Mouse (Mus musculus) c-Kit-positive CD71-positive TER-119-negative erythroid progenitor cells, embryonic 14.5 days (primary cell): Measurements from ENCODE around the gene Col4a4.

Experiments used
- DNase-seq: peaks from one replicate; pipeline ENCODE4 v3.0.0-alpha.2; 2013; ENCODE audit warnings: low read depth

The Col4a4 gene

DNA sequence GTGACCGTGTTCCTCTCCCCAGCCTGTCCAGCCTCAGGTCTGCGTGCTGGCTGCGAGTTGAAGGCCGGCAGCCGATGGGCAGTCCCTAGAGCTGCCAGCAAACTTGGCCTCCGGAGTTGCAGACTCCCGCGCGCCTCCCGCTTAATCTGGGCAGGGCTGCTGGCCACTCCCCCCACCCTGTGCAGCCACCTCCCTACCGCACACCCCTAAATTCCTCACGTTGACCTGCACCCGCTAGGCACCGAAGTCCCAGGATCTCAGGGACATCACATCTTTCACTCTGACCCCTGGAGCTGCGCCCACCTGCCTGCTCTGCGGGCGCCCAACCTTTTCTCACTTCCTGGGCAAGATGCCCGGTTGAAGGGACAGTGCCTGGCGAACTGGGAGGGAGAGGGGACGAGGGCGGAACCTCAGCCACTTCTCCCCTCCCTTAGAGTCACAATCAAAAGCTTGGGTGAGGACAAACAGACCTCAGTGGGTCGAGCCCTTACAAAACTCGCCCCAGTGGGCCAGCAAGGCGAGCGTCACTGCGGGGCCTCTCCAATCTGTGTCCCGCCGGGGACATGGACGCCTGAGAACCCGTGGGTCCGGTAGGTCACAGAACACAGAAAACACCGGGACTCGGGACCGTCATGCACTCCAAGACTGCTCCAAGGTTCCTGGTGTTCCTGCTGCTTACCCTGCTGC is at the start of gene Col4a4, which contains the start of gene Col4a3:
Gene Col4a4, minus strand, starts transcription at position 137 of the 687 bp plus-strand sequence.
Gene Col4a3, plus strand, starts transcription at position 209 of the 687 bp plus-strand sequence.
- DNase-seq = no peak

DNA sequence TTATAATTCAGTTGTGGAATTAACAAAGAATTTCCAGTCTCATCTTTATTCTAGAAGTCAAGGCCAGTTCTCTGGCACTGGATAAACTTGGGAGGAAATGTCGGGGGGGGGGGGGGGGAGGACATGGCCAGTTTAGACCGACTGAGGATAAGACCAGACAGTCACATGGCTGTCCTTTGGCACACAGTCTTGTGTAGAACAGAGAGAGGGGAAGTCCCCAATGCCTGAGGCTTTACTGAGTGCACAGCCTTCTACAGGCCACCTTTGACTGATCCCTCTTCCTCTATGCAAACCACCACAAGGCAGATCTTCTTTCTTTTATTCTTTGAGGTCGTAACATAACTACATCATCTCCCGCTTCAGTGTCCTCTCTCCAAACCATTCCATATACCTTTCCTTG is 49.7 kb upstream of the Col4a4 start:
- no peak for DNase-seq

DNA sequence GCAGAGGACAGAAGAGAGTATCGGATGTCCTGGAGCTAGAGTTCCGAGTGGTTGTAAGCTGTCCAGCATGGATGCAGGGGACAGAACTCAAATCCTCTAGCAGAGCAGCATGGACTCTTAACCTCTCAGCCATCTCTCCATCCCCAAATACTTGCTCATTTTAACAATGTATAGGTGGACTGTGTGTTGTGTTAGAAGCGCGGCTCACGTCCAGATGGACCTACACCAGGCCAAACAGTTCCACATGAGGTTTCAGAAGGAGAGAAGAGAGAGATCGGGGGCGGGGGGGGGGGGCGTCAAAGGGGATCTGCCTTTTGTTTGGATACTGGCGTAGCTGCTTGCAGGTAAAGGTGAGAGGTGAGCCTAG is 48.6 kb upstream of the Col4a4 start:
- no peak for DNase-seq

DNA sequence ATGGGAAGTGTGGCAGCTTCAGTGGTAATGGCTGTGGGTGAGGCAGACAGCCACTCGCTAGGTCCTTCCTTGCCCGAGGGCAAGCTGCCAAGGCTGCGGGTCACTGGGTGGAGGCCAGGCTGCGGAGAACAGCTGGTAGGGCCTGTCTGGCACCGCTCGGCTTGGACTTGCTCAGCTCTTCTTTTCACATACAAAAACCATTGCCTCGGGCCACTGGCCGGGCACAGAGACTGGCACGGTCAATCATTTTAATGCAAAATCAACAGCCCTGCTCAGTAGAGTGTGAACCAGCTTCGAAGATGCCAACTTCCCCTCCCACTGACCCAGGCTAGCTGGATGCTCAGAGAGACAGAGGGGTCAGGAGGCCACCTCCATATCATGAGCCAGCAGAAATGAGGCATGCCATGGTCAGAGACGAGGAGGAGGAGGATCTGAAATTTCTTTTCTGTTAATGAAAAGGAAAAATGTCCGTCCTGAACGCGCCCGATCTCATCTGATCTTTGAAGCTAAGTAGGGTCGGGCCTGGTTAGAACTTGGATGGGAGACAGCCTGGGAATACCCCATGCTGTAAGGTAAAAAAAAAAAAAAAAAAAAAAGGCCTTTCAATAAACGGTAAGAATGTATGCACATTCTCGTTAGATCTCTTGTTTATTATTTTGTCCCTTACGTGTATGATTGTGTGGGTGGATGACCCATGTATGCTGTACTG is 48.0 kb upstream of the Col4a4 start:
- DNase-seq = no peak

DNA sequence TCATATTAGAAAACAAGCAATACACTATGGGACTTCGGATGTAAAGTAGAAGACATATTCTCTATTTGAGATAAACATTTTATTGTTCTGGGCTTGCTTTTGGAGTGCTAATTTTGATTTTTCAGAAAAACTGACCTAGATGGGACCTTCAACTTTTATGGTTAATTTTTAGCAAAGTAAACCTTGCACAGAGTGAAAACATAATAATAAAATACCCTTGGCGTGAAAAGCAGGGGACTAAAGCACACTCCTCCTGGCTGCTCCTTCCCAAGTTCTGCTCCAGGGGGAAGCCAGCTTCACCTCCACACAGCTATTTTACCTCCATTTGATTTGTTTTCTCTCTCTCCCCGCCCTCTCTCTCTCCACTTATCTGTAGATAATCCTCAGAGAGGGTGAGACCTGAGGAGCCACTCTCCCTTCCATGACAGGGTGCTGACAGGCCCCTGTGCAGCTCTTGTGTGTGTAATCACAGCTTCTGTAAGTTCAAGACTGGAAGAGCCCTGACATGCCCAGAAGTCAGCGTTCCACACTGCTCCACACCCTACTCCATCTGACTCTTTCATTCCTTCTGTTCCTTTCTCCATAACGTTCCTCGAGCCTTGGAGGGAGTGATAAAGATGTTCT is 44.6 kb upstream of the Col4a4 start:
- no peak for DNase-seq

DNA sequence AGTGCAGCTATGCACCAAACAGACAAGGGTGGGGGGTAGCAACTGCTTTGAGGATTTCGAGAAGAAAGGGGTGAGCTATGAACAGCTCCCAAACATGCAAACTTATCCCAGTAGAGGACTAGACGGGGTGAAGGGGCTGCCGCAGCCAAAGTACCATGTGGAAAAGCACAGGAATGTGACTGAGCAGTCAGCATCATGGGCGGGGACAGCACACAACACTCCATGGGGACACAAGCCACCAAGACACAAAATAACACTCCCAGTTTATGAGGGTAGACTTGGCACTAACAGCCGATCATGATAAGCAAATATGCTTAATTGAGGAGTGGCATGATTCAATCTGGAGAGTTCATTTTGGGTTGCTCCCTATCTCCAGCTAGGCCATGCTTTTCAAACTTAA is 42.8 kb upstream of the Col4a4 start:
- no peak for DNase-seq

DNA sequence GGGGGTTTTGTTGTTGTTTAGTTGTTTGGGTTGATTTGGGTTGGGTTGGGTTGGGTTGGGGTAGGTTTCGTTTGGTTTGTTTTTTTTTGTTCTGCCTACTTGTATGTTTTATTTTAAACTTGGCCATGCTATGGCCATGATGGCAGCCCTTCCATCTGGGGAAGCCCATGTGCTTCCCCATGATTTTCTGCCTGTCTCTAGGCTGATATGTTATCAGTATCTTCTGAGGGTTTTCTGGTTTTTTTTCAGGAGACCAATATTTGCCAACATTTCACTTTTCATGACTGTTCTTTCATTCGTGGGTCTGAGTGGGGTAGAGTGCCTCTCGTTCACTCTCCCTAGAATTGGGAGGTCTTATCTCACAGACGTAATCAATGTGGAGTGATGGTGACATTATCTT is 41.0 kb upstream of the Col4a4 start:
- no peak for DNase-seq

DNA sequence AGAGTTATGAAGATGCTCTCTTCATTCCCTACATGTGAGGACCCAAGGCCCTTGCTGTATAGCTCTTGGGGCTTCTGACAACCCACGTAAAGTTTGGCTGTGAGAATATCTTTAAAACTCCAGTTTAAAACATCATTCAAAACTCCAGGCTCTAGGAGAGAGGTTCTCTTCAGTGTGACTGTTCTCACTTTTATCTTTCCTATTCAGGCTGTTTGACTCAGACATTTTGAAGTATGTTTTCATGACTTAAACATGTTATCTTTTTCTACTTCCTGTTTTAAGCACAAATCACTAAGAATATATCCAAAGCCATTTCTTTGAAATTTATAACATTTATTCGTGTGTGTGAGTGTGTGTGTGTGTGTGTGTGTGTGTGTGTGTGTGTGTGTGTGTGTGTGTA is 38.8 kb upstream of the Col4a4 start:
- DNase-seq = no peak

DNA sequence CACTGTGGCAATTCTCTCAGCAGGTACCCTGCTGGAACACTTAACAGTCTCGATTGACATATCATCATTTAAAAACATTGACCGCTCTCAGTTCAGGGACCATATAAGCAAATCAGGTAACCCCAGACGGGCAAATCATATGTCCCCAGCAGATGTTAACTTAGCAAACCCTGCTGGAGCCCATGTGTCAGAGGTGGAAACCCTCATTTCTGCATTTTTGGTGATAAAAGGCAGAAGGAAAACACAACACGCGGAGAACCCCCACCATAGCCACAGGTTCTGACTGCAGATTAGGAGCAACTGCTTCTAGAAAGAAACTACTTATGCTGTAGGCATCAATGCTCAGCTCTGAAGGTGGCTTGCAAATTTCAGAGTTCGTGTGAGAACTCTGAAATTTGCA is 38.3 kb upstream of the Col4a4 start:
- no peak for DNase-seq

DNA sequence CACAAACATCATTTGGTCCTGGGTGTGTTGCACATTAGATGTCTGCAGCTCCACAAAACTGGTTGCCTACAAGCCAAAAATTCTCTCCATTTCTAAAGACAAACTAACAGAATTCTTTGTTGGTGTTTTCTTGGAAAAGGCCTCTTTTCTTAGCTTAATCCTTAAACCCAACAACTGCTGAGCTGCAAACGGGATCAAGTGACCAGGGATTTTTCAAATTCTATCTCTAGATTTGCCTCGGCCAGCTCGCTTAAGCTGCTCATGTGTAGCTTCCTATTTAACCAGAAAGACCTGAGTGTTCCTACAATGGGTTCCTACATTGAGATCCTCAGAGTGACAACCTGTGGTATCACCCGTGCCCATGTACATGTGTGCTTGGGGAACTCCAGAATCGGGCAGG is 33.3 kb upstream of the Col4a4 start:
- DNase-seq = no peak

DNA sequence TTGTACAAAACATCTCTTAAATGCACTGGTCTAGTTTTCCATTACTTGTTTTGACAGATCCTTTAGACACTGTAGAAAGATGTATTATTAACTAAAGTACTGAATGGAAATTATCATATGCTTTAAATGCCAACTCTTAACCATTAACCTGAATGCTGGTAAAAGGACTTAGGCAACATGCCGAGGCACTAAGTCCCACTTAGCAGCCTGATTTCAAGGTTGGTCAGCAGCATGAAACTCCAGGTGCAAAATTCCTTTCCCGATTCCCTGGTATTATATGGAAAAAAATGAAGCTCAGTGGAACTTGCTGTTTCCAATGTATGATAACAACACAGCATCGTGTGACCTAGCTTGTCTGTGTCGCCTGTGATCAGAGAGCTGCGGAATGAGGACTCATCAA is 31.9 kb upstream of the Col4a4 start:
- no peak for DNase-seq

DNA sequence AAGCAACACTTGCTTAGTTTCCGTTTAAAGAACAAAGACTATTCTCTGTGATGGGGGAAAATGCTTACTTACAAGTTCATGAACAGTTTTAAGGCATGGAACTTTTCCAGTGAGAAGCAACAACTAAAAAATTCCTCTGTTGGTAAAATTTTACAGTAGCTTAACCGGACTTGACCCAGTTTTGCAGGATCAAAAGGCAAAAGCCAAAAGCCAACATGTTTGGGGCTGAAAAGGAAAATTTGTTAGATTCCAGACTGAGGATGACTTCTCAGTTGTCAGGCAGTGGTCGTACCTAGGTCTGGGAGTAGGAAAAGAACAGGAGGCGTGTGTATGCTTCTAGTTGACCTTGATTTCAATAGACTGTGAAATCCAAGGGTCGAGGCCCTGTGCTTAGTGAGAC is 31.4 kb upstream of the Col4a4 start:
- no peak for DNase-seq

DNA sequence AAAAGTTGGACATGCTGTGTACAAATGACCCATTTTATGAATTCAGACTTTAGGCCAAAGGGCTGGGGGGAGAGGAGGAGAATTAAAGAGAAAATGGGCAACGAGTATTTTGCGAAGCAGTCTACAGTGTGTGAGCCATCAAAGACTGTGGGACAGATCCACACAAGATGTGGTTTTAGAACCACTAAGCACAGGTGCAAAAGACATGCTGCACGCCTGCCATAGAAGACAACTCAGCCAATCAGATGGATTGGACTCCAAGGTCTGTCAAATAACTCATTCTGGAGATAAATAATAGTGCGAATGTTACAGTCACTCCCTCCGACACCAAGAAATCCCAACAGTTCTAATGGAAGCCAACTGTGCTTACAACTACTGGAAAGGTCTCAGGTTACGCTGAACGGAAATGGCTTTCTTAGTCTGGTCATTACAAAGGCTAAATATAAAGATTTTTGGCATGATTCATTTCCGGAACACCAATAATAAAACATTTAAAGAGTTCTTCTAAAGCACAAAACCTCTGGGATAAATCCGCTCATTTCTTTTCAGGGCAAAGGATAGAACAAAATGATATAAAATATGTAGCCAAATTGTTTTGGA is 25.5 kb upstream of the Col4a4 start:
- DNase-seq = no peak

DNA sequence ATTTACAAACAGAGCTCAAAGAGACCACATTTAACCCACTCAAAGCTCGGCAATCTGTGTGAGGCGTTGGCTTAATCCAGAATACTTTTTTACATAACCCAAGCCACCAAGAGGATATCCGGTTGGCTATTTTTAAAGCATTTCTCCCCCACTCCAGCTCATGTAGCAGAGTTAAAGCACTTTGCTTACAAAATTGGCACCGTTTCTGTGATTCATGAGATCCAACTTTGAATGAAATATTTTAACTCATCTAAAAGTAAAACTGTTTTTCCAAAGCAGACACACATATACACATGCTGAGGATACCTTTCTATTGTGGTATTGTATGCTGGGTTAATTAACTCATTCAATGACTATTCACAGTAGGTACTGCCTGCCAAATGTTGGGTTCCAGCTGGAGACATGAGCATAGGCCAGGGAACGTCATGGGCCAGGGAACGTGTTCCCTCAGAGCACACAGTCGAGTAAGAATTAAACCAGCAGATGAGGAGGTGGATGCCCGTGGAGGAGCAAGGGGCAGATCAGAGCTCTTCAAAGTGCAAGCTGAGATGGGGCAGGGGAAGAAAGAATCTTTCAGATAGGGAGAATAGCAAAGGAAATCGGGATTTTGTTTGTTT is 22.1 kb upstream of the Col4a4 start:
- DNase-seq = no peak

DNA sequence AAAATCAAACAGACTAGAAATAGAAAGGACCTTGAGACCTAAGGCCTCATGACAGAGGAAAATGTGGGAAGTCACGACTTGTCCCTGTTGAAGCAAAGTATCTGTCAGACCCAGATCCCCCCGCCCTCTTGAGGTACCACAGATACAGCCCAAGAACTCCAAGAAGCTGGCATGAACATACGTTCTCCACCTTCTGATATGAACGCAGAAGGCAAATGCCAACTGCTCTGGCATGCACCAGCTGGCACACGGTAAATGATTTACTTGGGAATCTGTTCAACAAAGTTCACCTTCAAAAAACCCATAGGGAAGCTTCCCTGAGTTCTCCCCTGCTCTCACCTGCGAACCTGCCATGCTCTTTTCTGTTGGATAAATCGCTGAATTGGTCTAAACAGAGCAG is 19.2 kb upstream of the Col4a4 start:
- DNase-seq = no peak

DNA sequence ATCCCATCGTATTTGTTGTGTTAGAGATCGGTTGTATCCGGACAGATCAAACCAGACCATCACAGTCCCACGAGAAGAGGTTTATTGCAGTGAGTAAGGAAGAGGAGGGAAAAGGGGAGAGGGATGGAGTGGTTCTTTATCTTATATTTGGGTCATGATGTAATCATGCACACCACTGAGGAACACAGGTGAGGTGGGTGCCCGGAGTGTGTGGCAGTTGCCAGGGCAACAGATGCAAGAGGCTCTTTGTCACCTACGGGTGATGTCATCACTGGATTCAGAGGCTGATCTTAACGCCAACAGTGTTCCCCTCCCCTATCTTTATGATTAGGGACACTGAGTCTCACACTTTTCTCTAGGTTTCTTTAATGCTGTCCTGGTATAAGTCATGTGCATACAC is 18.7 kb upstream of the Col4a4 start:
- DNase-seq = no peak

DNA sequence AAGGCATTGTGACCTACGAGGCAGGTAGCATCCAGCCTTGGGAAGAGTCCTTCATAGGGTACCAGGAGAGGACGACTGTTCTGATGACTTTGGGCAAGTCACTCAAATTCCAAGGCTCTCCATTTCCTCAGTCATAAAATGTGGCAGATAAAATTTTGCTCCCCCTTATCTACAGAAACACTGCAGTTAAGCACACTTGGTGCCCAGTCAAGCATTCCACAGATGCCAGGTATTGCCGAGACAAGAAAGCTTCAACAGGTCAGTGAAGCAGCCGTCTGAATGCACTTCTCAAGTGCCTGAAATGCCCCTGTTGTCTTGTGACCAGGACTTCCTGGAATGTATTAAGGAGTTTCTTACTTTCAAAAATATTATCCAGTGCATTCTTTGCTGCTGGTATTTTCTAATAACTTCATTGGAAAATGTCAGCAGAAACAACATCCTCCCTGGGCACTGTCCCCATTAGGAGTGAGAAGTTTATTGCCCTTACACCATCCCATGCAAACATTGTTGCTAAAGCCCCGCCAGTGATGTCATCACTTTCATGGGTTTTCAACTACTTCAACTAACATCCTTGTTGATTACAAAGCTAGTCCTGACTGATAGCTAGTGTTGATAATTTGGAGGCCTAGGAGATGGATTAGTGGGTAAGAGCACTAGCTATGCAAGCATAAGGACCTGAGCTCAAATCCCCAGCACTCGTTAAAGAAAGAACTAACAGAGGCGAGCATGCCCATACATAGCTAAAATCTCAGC is 16.7 kb upstream of the Col4a4 start:
- DNase-seq = no peak

DNA sequence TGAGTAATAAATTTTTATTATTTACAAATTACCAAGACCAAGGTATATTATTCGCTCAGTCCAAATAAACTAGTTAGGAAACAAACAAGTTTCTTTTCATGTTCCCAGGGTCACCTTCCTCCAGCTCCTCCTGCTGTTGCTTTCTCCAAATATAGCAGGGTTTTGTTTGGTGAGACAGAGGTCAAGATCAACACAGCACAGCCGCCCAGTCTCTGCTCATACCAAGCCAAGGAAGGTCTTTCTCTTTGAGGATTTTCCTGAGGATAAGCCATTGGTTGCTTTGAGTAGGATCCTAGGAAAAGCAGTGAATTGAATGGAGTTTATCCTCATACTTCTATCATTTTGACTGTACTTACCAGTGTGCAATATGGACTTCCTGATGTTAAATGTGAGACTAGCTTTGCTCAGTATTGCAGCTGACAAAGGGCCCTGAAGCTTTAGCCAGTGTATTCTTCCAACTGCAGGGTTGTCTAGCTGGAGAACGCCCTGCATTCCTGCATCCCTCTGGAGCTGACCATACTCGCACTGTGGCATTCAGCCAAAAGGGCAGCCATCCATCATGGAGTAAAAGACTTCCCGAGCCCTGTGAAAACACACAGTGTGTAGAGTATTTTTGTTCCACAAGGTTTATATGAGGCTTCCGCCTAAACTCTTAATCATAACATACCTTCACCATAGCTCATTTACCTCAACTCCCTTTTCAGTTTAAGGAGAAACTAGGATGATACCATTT is 10.4 kb upstream of the Col4a4 start:
- no peak for DNase-seq

DNA sequence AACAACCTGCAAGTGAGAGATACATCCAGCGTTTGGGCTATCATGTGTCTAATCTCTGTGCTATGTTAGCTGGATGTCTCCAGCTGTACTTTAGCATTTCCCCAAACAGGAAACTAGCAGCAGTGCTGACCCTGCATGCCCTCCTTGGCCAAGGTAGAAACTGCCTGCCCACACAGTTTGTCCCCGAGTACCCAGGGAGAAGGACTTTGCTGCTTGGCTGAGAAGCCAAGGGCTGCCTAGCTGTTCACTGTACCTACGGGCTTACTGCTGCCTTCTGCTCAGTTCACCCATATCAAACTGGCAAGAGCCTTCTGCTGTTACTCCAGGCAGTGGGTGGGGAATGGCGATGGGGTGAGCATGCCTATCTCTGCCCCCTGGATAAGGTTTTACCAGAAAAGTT is 3.6 kb upstream of the Col4a4 start:
- no peak for DNase-seq

DNA sequence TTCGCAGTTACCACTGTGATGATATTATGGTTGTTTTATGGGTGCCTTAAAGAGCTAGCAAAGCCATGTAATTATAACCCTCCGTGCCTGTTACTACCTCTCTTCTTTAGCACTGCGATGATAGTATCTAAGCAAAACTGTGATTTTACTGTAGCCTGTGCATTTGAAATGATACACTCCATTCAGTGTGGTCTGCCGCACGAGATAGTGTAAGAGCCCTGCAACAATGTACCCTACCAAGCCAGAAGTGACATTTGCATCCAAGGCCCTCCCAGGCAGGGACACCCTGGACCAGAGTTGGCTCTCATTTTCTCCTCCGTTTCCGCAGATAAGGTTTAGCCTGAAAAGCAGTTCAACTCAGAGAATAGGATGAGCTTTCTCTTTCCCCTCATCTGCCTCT is 668 bp downstream of the Col4a4 start:
- DNase-seq = no peak

DNA sequence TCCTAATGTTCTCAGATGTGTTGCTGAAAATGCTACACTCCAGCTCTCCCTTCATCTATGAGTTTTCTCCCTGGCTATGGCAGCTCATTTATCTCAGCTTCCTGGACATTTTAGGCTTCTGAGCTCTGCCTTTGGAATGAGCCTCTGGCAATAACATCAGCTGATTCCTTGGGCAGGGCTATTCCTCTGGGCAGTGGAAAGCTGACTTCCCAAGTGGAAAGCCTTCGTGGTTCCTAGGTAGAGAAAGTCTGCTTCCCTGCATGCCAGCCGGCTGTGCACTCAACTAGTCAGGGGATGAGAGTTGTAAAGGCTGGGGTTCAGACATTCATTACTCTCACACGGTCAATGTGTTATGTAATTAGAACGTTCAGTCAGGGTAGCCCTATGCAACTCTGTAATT is 8.3 kb downstream of the Col4a4 start:
- DNase-seq = no peak
